Mouse (Mus musculus): Measurements from ENCODE around the gene Zfp94. TPM values are rescaled to one million over a fixed set of nuclear protein-coding genes. Genes with fewer than 3 reads are reported as not detected.

Zfp94 gene
- total RNA-seq, 2 experiments from 2014 or later, result 14.0 to 14.5 TPM

DNA sequence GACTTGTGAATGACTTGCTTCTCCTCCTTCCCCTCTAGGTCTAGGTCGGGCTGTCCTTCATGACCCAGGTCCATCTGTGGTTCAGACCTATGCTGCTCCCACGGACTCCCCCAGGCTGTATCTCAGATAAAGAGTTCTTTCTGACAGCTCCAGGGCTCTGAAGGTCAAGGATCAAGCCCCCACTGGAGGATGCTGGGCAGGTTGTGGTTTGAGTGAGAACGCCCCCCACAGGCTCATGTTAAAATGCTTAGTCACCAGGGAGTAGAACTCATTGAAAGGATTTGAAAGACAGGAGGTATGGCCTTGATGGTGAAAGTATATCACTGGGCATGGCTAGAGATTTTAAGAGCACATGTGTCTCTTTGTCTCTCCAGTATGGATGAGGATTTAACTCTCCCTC, 47.2 kb downstream of the Zfp94 start:
- intact Hi-C loops (cut with DNase I), result no loop called here

DNA sequence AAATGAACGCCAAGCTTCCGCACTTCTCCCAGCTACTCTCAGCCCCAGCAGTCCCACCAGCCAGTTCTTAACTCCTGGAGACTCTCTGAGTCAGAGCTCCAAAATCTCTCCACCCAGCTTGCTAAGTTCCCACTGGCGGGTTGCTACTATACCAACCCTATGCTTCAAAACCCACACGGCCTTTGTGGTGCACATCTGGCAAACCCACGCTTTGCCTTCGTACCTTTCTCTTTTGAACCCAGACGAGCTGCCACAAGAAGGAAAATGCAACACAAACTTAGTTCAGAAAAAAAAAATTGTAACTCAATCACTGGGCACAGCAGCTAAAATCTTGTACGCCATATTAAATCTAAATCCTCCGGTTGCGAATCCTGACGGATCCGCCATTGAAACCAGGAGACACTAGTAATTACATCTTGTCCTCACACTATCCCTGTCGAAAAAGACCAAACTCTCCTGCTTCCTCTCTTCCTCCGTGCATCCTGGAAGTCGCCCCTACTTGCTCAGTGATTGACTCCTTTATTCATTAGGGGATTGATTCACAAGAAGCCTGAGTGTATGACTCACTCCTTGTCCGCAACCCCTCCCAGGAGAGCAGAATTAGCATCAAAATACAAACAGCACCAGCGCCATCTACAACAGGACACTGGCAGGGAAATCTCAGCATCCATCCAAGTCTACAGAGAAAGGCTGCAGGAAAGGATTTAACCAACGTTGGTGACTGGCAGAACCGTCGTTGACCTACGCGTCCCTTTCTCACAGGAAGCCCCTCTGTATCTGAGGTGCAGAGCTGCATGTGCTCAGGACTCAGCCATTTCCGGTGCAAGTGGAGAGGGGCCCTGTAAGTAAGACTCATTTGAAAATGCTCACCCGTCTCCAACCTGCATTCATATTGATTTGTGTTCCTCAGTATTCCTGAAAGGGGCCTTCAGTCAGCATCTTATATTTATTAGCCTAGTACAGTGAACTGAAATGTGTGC, 48.0 kb downstream of the Zfp94 start:
- no peak overlapping the region for H3K4me3 ChIP-seq
- DNase-seq (ENCODE audit: extremely low spot score in 1 of 2, low spot score in 2 of 2), result no peak
- TF ChIP-seq CTCF (IDR thresholded peaks at IDR 0.05), result no peak
- H3K27ac ChIP-seq, result no peak overlapping the region
- intact Hi-C loops (cut with DNase I), result no loop called here

More for the DNA sequence above, 47.2 kb downstream of the Zfp94 start:
- no peak for TF ChIP-seq CTCF (IDR thresholded peaks at IDR 0.05)
- H3K27ac ChIP-seq, result no peak overlapping the region
- DNase-seq (ENCODE audit: extremely low spot score in 1 of 2, low spot score in 2 of 2), result no peak
- no peak overlapping the region for H3K4me3 ChIP-seq

GRCm38 (mm10) chr7:24260000-24260312, 56.5 kb downstream of the Zfp94 start:
- H3K4me3 ChIP-seq, result no peak overlapping the region
- no peak overlapping the region for H3K27ac ChIP-seq
- intact Hi-C loops (cut with DNase I), result loop anchor here (5.0 kb wide), 1 partner anchor 178 kb away; the partner anchor contains the start of gene Zfp180
- no peak for DNase-seq (ENCODE audit: extremely low spot score in 1 of 2, low spot score in 2 of 2)
- TF ChIP-seq CTCF (IDR thresholded peaks at IDR 0.05), result no peak

GRCm38 (mm10) chr7:24259306-24259999, 57.0 kb downstream of the Zfp94 start:
- TF ChIP-seq CTCF (IDR thresholded peaks at IDR 0.05), result no peak
- Histone ChIP-seq H3K4me3 (no peak overlapping the region), H3K27ac (no peak overlapping the region)
- no peak for DNase-seq (ENCODE audit: extremely low spot score in 1 of 2, low spot score in 2 of 2)
- intact Hi-C loops (cut with DNase I), result loop anchor here (5.0 kb wide), 1 partner anchor 177 kb away; the partner anchor contains the start of gene Zfp180

GRCm38 (mm10) chr7:24254633-24255474, 61.6 kb downstream of the Zfp94 start, which contains the start of gene Zfp108:
Gene Zfp108 (plus strand): TSS chr7:24254794.
- no peak for TF ChIP-seq CTCF (IDR thresholded peaks at IDR 0.05)
- intact Hi-C loops (cut with DNase I), result loop anchor here (1.0 to 5.0 kb wide), 6 partner anchors 15 to 173 kb away; partner anchors contain the start of genes Zfp112, Zfp180, Zfp235 and Zfp93
- DNase-seq (ENCODE audit: extremely low spot score in 1 of 2, low spot score in 2 of 2), result peak; percentile 81 to 86
- H3K4me3 ChIP-seq, result peak within 1 kb of the TSS; percentile 67
- peak within 1 kb of the TSS; percentile 7; the same call in 1 of the 2 replicates for H3K27ac ChIP-seq

DNA sequence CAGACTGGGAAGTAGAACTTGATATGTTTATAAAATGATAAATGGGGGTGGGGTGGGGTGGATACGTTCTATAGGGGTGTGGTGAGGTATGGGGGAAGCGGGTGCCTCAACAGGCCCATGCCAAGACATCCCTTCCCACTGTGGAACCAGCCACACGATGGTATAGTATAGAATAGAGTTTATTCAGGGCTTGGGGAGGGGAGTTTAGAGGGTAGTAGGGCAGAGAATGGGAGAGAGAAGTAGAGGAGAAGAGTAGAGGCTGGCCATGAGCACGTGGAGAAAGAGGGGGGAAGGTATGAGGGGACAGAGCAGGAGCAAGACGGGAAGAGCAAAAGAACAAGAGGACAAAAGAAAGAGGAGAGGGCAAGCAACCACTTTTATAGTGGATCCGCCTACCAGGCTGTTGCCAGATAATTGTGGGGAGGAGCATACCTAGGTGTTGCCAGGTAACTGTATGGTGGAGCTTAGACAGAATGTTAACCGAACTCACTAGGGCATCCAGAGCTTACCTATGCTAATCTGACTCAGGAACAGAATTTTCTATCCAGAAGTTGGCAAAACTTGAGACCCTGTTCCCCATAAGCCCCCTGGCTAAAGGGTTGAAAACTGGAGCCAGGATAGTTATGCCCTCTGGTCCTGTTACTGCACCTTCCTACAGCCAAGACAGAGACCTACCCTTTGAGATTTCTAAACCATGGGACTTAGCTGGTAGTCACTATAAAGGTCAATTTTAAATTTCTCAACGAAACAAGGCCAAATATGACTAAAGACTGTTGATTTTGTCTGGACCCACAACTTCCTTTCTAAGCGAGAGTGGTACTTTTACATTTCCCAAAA, 62.5 kb downstream of the Zfp94 start:
- no peak for DNase-seq (ENCODE audit: extremely low spot score in 1 of 2, low spot score in 2 of 2)
- H3K27ac ChIP-seq, result no peak overlapping the region

More for the DNA sequence above, 62.5 kb downstream of the Zfp94 start:
- no peak for TF ChIP-seq CTCF (IDR thresholded peaks at IDR 0.05)
- H3K4me3 ChIP-seq, result peak overlapping the region; percentile 67
- intact Hi-C loops (cut with DNase I), result loop anchor here (1.0 to 5.0 kb wide), 5 partner anchors 15 to 142 kb away; partner anchors contain the start of genes Zfp112, Zfp235 and Zfp93

Small RNA genes within 50 kb of the gene (microRNA-seq; reads per million reads assigned to microRNA genes)
- gene Gm27592, result 0 reads per million in 2 experiments

Other genes starting within 250 kb of the Zfp94 start
- gene Zfp180, start 234.7 kb downstream of the Zfp94 start, total RNA-seq (2021), result 10 to 100 TPM; 60.4 to 66.6 TPM
- gene Zfp112, start 204.4 kb downstream of the Zfp94 start, total RNA-seq (2021), result 10 to 100 TPM in 1 of 2 experiments, 1 to 10 TPM in 1; 10.0 to 11.9 TPM
- gene Zfp235, start 182.5 kb downstream of the Zfp94 start, total RNA-seq (2021), result 10 to 100 TPM; 22.0 to 23.1 TPM
- 1 to 10 TPM; 2.7 to 4.5 TPM for gene Zfp114, start 141.6 kb downstream of the Zfp94 start, total RNA-seq (2021)
- gene Zfp111, start 105.2 kb downstream of the Zfp94 start, total RNA-seq (2021), result 10 to 100 TPM; 12.8 to 15.1 TPM
- 10 to 100 TPM; 10.1 to 10.4 TPM for gene Zfp109, start 79.1 kb downstream of the Zfp94 start, total RNA-seq (2021)
- 1 to 10 TPM; 8.7 to 9.2 TPM for gene Zfp108, start 61.9 kb downstream of the Zfp94 start, total RNA-seq (2021)
- gene Zfp93, start 46.2 kb downstream of the Zfp94 start, total RNA-seq (2021), result 10 to 100 TPM; 12.8 to 18.3 TPM
- gene Zfp61, start 15.4 kb downstream of the Zfp94 start, total RNA-seq (2021), result 10 to 100 TPM; 19.4 to 21.5 TPM
- not detected for gene Tescl, start 17.3 kb upstream of the Zfp94 start, total RNA-seq (2021)
- not detected for gene Lypd5, start 32.5 kb upstream of the Zfp94 start, total RNA-seq (2021)
- gene Kcnn4, start 53.6 kb upstream of the Zfp94 start, total RNA-seq (2021), result under 1 TPM; 0.19 to 0.45 TPM
- gene Smg9, start 83.0 kb upstream of the Zfp94 start, total RNA-seq (2021), result 10 to 100 TPM; 43.7 to 47.5 TPM
- gene Irgc1, start 135.6 kb upstream of the Zfp94 start, total RNA-seq (2021), result under 1 TPM in 1 of 2 experiments, not detected in 1; 0.77 TPM
- 1 to 10 TPM; 1.0 to 1.1 TPM for gene Plaur, start 145.8 kb upstream of the Zfp94 start, total RNA-seq (2021)
- gene Cadm4, start 165.4 kb upstream of the Zfp94 start, total RNA-seq (2021), result 100 to 1,000 TPM; 213 to 219 TPM
- 10 to 100 TPM; 45.9 to 46.0 TPM for gene Zfp428, start 190.3 kb upstream of the Zfp94 start, total RNA-seq (2021)
- not detected for gene AC161166.1, start 195.8 kb upstream of the Zfp94 start, total RNA-seq (2021)
- gene Irgq, start 214.0 kb upstream of the Zfp94 start, total RNA-seq (2021), result 10 to 100 TPM; 81.6 to 84.3 TPM
- not detected for gene Pinlyp, start 229.5 kb upstream of the Zfp94 start, total RNA-seq (2021)
- gene Xrcc1, start 229.6 kb upstream of the Zfp94 start, total RNA-seq (2021), result 10 to 100 TPM; 32.8 to 39.5 TPM

All from left cerebral cortex, adult 2 months (tissue).